Mouse (Mus musculus): ENCODE measurements around the gene Sgcd.

DNA sequence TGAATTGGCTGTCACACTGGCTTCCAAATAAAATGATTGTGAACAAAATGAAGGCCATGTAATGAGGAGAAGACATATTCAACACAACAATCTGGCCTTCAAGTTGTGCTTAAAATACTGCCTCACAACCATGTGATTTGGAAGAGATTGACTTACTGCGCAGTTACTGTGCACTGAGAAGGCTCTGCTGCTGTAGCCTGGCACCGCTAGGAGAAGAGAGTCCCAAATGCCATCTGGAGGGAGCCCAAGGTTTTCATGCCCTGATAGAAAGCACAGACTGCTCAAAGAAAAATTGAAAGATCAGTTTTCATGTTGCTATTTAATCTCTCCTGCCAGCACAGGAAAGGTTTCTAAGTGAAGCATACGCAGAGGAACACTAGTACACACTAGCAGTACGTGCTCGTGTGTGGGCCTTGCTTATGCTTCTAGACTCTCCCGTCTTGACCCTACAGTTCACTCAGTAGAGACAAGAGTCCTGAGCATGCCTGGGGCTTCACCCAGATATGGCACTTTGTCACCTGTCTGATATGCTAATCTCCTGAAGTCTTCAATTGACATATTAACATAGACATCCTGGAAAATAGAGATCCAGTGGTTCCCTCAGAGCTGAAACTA is 184.6 kb downstream of the Sgcd start:
- TF ChIP-seq EP300 (IDR thresholded peaks at IDR 0.05; ENCODE audit: low read depth): no peak
- no peak for TF ChIP-seq CTCF (IDR thresholded peaks at IDR 0.05; ENCODE audit: low read depth)

Measured in heart, postnatal 0 days (tissue).